Mouse (Mus musculus): ENCODE results near the gene Gstp2.
A peak's percentile ranks its signal among the peaks of the same experiment; 100 is the strongest.

The Gstp2 gene

GRCm38 (mm10) chr19:4004331-4004730 lies 41.5 kb downstream of the Gstp2 start:
- no peak for DNase-seq

DNA sequence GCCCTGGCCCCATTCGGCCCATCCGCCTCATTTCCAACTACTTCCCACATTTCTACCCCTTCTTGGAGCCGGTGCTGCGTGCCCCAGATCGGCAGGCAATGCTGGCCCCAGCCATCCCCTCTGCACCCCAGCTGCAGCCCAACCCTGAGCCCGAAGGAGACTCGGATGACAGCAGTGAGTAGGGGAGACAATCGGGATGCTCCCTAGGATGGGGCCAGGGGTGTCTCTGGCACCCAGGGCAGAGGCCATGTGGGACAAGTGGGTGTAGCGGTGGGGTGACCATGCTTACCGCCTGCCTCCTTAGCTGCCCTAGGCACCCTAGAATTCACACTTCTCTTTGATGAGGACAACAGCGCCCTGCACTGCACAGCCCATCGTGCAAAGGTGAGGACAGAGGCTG lies 42.2 kb downstream of the Gstp2 start:
- no peak for DNase-seq

- DNase-seq: no peak
These were observed 42.7 kb downstream of the Gstp2 start, which contains the start of gene Doc2g for GRCm38 (mm10) chr19:4003112-4003511. Doc2g (plus strand) TSS chr19:4003313.

DNA sequence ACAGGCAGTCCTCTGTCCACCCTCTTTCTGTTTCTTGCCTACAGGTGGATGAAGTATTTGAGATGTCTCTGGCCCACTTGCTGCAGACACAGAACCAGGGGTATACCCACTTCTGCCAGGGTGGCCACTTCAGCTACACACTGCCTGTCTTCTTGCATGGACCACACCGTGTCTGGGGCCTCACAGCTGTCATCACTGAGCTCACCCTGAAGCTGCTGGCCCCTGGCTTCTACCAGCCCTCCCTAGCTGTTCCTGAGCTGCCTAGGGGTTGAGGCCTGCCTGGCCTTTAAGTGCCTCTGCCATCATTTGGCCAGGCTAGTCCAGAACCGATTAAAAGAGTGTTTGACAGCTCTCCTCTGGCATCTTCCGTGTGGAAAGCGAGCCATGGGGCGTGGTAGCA lies 44.1 kb downstream of the Gstp2 start:
- DNase-seq: no peak

DNA sequence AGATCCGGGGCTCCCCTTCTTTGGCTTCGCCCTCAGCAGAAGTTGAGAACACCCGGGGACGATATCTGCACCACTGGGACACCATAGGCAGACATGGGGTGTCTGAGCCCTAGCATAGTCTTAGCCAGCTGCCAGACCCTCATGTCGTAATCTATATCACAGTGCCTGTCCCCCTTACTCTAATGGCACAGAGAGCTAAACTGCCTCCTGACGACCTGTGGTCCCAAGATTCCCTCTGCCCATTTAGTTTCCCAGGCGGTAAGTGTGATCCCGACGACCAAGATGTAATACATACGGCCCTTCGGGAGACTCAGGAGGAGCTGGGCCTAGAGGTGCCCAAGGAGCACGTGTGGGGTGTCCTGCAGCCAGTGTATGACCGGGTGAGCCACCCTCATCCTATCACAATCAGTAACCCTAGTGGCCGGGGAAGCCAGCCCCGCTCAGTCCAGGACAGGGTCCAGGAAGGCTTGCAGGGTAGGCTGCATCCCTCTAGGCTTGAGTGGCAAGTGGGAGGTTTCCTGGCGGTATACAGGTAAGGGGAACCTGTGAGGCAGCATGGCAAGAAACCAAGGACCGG lies 44.8 kb downstream of the Gstp2 start:
- peak; percentile 24 for DNase-seq

GRCm38 (mm10) chr19:4000119-4000900 lies 45.5 kb downstream of the Gstp2 start, which contains the start of the genes Nudt8 and Gm49405:
Nudt8 (plus strand) TSS chr19:4000580.
Gm49405 (plus strand) TSS chr19:4000626.
- peak; percentile 98 for DNase-seq

DNA sequence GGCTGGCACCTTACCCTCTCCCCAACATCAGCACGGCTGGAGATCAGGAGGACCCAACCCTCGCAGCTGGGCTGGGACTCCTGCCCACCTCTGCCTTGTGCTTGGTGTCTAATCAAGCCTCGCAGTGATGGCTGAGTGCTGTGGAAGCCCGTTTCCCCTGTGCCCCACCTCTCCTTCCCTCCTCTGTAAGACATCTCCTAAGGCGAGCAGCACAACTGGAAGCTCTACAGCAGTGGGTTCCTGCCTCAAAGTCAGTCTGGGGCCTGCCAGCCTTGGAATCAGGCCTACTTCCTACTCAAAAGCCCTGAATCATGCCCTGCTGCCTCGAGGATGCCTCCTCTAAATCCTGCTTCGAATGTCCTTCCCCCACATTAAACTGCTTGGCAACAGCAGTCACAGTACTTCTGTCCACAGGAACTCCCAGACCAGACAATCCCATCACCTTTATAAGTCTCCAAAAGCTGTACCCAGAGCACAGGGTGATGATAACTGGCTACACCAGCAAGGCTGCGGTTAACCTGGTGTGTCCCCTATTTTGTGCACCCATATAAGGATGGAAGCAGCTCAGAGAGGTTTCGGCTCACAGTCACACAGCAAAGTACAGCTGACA lies 46.6 kb downstream of the Gstp2 start:
- DNase-seq: no peak

DNA sequence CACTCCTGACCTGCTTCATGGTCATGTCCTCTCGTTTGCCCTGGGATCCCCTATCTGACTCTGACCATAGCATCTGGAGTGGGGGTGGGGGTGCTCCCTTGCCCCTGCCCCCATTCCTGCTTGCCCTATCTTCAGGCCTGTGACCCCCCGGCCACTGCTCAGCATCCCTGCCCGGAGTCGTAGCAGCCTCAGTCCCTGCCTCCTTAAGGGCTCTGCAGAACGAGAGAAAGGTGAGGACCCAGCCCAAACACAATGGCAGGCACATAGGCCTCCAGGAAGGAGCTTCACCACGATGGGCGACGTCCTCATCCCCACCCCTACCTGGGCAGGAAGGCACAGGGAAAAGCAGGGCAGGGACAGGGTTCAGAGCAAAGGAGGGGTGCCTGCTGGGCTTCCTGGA lies 47.5 kb downstream of the Gstp2 start:
- DNase-seq: no peak

DNA sequence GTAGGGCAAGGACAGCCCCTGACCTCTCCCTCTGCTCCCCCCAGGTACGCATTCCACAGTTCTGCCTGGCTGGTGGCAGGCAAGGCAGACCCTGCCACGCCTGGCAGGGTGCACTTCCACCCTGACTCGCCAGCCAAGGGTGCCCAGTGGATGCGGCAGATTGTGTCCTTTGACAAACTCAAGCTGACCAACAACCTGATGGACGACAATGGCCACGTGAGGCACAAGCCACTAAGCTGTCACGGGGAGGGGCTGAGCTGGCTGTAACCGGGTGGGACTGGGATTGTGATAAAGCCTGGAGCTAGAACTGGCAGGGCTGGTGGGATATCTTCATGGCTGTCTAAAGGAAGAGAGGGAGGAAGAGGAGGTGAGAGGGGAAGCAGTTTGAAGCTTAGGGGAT lies 48.6 kb downstream of the Gstp2 start:
- DNase-seq: no peak

DNA sequence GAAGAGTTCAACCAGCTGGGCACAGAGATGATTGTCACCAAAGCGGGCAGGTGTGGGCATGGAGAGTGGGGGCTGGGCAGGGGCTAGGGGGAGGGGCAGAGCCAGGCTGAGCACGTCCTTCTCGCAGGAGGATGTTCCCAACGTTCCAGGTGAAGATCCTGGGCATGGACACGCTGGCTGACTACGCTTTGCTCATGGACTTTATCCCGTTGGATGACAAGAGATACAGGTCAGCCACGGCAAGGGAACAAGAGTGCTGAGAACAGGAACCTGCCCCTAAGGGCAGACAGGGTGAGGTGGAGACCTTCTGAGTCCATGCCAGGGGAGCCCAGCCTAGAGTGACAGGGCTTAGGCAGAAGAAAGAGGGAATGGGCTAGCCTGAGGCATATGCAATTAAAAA lies 49.1 kb downstream of the Gstp2 start:
- no peak for DNase-seq

GRCm38 (mm10) chr19:3996106-3996505 lies 49.7 kb downstream of the Gstp2 start:
- DNase-seq: no peak

GRCm38 (mm10) chr19:3995505-3995904 lies 50.3 kb downstream of the Gstp2 start:
- no peak for DNase-seq

DNA sequence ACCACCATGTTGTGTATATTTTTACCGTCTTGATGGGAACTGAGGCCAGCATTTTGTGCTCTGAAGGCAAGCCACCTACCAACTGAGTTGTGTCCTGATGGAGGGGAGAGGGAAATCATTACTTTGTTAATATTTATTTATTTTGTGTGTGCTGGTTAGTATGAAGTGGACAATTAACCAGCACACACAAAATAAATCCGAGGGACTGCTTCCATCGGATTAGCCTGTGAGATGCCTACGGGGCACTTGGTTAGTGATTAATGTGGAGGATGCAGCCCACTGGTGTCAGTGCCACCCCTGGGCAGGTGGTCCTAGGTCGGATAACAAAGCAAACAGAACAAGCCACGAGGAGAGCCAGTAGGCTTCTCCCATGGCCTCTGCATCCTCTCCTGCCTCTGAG lies 50.9 kb downstream of the Gstp2 start:
- no peak for DNase-seq

DNA sequence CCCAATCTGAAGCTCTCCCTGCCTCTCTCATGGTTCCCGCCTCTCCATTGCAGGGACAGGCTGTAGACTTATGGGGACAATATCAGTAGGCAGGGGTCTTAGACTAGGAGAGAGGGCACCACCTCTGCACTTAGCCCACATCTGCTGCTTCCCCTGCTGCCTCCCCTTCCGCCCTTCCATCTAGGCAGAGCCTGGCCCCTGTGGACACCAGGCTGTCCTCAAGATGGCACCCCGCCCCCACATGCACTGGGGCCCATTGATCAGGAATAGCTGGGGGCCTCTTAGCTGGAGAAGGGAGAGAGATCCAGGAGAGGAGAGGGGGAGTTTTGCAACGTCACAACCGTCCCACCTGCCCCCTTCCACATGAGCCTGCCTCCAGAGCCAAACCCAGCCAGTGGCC lies 53.4 kb downstream of the Gstp2 start, which contains the start of gene Tbx10:
Gene Tbx10, plus strand, starts transcription at position 337 of the 400 bp plus-strand sequence.
- DNase-seq: no peak

DNA sequence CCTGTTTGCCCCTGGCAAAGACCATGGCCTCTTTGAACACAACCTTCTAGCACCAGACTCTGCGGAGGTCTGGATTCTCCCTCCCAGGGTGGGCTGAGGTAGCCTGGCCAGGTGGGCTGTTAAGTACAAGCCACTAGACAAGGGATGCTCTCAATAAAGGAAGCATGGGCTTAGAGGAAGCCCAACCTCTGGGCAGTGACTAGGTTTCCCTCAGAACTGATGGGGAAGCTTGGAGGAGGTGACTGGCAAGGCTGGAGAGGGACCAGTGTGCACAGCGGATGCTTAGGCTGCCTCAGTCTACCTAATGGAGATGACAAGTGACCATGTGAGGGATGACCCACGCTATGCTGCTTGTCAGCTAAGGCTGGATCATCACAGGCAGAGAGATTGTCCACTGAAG lies 53.9 kb downstream of the Gstp2 start:
- no peak for DNase-seq

DNA sequence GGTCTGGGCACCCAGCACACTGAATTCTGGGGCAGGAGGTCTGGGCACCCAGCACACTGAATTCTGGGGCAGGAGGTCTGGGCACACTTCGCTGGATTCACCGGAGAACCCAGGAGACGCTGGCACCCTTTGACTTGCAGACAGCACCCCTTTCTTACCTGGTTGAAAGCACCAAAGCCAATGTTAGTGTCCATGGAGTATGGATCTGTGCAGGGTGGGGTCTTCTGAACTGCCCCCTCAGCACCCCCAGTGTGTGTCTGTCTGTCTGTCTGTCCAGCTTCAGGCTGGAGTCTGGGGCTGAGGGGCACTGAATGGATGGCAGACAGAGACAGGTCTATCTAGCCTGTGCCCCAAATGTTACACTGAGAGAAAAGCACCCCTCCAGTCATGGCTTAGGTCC lies 54.3 kb downstream of the Gstp2 start:
- DNase-seq: no peak

DNA sequence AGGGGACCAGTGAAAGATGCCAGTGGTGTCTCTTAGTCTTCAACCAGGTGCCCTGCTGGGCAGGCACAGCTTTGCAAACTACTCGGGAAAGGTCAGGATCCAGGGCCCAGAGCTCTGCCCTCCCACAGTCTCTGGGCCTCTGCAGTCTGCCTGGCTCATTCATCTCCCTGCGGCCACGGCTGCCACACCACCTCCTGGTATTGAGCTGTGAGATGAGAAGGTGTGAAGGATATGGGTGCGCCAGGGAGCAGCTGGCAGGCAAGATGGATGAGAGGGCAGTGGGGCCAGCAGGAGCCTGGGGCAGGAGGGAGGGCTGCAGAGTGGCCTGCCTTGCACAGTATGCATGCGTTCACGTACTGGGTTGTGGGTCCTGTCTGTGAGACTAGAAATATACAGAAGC lies 55.0 kb downstream of the Gstp2 start:
- DNase-seq: no peak
